Mouse (Mus musculus) forebrain, embryonic 16.5 days (tissue): ENCODE measurements at regions not wholly inside any gene's neighbourhood (a gene's known extent, or its start where the extent isn't known, plus 50 kb on each side); places are given as distances from the start of the nearest gene placed in this dataset.

Source experiments
- ATAC-seq: fragments of 200-750 bp; cut with Nextera tagmentation; 2 replicates; pipeline ENCODE4 v1.8.0; 2017; ENCODE audit warnings: mild to moderate bottlenecking, moderate library complexity
- H3K27ac ChIP-seq: fragments of 300-500 bp; sonication (generic); 2 replicates; pipeline ENCODE4 v1.5.1; 2014; ENCODE audit warnings: low read length, control low read depth
- H3K27me3 ChIP-seq: fragments of 300-500 bp; sonication (generic); replicated peaks from 2 replicates; pipeline ENCODE4 v1.6.1; 2014; ENCODE audit warnings: low read length; ENCODE audit not compliant: control insufficient read depth, insufficient read depth
- H3K36me3 ChIP-seq: fragments of 300-500 bp; sonication (generic); 2 replicates; pipeline ENCODE4 v1.6.1; 2014; ENCODE audit not compliant: control insufficient read depth, insufficient read depth
- H3K4me1 ChIP-seq: fragments of 300-500 bp; sonication (generic); replicated peaks from 2 replicates; pipeline ENCODE4 v1.6.1; 2014; ENCODE audit warnings: low read length; ENCODE audit not compliant: control insufficient read depth, insufficient read depth
- H3K4me2 ChIP-seq: fragments of 300-500 bp; sonication (generic); 2 replicates; pipeline ENCODE4 v1.6.1; 2014; ENCODE audit warnings: mild to moderate bottlenecking, low read length, control low read depth
- H3K4me3 ChIP-seq: fragments of 300-500 bp; sonication (generic); replicated peaks from 2 replicates; pipeline ENCODE4 v1.5.1; 2014; ENCODE audit warnings: mild to moderate bottlenecking, low read length, control low read depth
- H3K9ac ChIP-seq: fragments of 300-500 bp; sonication (generic); replicated peaks from 2 replicates; pipeline ENCODE4 v1.6.1; 2014; ENCODE audit warnings: low read depth, low read length, control low read depth
- H3K9me3 ChIP-seq: fragments of 300-500 bp; sonication (generic); 2 replicates; pipeline ENCODE4 v1.6.1; 2016; ENCODE audit warnings: low read length; ENCODE audit not compliant: control insufficient read depth
- WGBS: fragments of 180-500 bp; shearing (Covaris S2); extraction: QIAGEN DNeasy Blood & Tissue Kit; methylation state at CpG from one replicate; pipeline ENCODE4 v1.1.7; 2014; 5-methylcytosine and 5-hydroxymethylcytosine counted together

DNA sequence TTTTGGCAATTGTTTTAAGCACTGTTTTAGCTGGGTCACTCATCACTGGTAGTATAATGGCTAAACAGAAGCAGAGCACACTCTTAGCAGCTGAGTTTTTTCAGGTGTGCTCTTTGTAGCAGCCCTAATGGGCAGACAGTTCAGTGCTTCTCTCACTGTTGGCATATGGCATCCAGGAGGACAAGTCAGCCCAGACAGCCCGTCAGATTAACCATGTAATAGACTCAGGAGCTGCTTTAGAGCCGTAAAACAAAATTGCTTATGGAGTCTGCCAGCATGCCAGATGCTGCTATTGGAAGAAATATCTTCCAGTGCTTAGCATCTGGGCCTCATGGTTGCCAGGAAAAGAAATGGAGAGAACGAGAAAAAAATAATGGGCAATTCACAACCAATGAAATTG lies 835.7 kb upstream of the Nudt12 start:
- Histone ChIP-seq H3K4me1 (no peaks in the 10 kb centered on the region; the same call in 1 of the 2 replicates), H3K4me3 (no peak overlapping the region), H3K27ac (peak overlapping the region; percentile 2; the same call in 1 of the 2 replicates), H3K27me3 (no peaks in the 10 kb centered on the region), H3K9ac (no peak overlapping the region), H3K9me3 (no peaks in the 10 kb centered on the region), H3K4me2 (no peak overlapping the region), H3K36me3 (no peaks in the 10 kb centered on the region)
- peak; percentile 66 for ATAC-seq
- 47% methylated on average over 3 of the region's 3 CpGs for WGBS

DNA sequence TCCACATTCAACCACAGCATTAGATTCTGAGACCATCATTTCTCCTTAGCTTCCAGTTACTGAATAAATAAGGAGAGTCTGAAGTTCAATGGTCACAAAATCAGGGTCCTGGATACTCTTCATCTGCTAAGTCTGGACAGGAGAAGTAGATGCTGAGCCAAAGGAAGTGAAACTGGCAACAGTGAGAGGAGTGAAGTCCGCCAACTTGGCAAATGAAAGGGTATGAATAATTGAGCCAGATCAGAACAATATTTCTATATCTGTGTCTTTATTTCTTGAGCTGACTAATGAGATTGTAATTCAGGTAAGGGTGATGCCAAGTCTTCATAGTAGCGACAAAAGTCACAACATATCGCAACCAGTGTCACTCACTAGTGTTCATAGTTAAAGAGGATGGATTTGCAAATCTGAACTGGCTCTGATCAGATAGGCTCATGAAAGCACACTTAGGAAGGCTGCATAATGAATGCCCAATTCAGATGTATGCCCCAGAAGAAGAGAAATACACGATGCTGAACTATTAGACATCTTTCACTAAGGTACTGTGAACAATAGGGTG lies 832.2 kb upstream of the Nudt12 start:
- ATAC-seq: peak; percentile 79
- WGBS: 61% methylated on average over 4 of the region's 4 CpGs
- Histone ChIP-seq H3K36me3 (no peaks in the 10 kb centered on the region), H3K4me2 (no peak overlapping the region), H3K27me3 (no peaks in the 10 kb centered on the region), H3K4me3 (no peak overlapping the region), H3K27ac (no peak overlapping the region), H3K4me1 (no peaks in the 10 kb centered on the region; the same call in 1 of the 2 replicates), H3K9ac (no peak overlapping the region), H3K9me3 (no peaks in the 10 kb centered on the region)

DNA sequence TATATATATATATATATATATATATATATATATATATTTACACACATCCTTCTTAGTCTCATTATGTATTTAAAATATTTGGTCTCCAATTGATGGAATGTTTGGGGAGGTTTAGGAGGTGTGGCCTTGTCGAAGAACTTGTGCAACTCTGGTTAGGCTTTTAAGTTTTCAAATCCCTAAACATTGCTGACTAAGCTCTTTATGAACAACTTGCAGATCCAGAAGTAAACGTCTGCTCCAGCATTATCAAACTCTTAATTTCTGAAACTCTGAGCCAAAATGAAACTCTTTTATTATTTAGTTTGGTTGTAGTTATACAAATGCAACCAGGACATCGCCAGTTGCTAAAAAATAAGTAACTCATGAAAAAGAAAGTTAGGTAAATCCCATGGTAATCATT lies 792.7 kb upstream of the Nudt12 start:
- Histone ChIP-seq H3K4me3 (no peak overlapping the region), H3K4me1 (no peaks in the 10 kb centered on the region), H3K27ac (no peak overlapping the region), H3K4me2 (no peak overlapping the region), H3K27me3 (no peaks in the 10 kb centered on the region), H3K36me3 (no peaks in the 10 kb centered on the region), H3K9ac (no peak overlapping the region), H3K9me3 (no peaks in the 10 kb centered on the region)
- 85% methylated on average over 3 of the region's 3 CpGs for WGBS
- no peak for ATAC-seq

DNA sequence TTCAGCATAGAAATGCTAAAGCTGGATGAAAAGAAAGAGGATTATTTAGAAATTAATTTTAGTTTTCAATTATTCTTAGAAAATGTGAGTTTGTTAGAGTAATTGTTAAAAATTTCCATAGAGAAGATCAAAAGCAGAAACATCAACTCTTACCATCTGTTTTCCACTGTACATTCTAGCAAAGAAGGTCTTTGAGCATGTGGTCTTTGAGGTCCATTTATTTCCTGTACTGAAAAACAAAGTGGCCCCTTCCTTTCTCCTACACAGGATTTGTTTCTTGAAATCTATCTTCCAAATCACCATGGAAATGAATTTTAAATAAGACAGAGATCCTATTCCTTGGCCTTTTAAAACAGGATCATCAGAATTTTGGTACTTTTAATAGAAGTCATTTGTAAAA lies 780.3 kb upstream of the Nudt12 start:
- no peak overlapping the region for H3K4me2 ChIP-seq
- no peak for ATAC-seq
- no peaks in the 10 kb centered on the region for H3K4me1 ChIP-seq
- H3K27me3 ChIP-seq: no peaks in the 10 kb centered on the region
- no peak overlapping the region for H3K9ac ChIP-seq
- H3K27ac ChIP-seq: no peak overlapping the region
- no peak overlapping the region for H3K4me3 ChIP-seq
- H3K36me3 ChIP-seq: no peaks in the 10 kb centered on the region
- H3K9me3 ChIP-seq: no peaks in the 10 kb centered on the region

DNA sequence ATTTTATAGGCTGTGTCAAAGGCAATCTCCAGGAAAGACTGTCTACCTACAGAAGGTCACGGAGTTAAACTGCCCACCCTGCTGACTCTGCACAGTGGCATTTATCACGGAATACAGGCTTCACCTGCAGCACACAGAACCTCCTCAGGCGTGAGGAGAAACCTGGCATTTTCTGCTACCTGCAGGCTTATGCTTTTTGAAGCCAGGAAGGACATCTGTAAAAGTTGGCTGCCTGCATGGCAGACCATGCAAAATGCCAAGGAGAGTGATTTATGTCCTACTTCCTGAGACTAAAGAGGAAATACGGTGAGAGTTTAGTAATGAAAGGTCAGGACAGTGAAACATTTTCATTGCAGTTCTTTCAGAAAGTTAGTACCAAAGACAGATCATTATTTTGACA lies 779.6 kb upstream of the Nudt12 start:
- no peak overlapping the region for H3K4me2 ChIP-seq
- no peaks in the 10 kb centered on the region for H3K36me3 ChIP-seq
- 86% methylated on average over 4 of the region's 4 CpGs for WGBS
- no peak for ATAC-seq
- no peak overlapping the region for H3K4me3 ChIP-seq
- H3K4me1 ChIP-seq: no peaks in the 10 kb centered on the region
- H3K27ac ChIP-seq: no peak overlapping the region
- no peak overlapping the region for H3K9ac ChIP-seq
- no peaks in the 10 kb centered on the region for H3K27me3 ChIP-seq
- H3K9me3 ChIP-seq: no peaks in the 10 kb centered on the region

DNA sequence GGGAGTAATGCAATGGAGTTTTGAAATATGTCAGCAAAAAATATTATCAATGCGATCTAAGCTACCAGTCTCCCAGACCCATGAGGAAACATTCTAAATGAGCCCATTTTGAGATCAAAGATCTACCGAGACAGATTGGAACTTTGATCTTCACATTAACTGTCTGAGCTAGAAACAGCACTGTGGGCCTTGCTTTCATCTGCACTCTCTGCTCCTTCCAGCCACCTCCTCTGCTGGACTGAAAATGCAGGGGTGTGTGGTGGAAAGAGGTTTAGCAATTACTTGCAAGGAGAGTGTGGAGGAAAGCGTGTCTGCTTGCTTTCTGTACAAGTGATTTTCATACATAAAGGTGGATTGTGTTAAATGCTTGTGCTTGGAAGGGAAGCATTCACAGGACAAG lies 760.9 kb upstream of the Nudt12 start:
- H3K4me2 ChIP-seq: no peak overlapping the region
- H3K9me3 ChIP-seq: no peaks in the 10 kb centered on the region
- no peaks in the 10 kb centered on the region for H3K4me1 ChIP-seq
- WGBS: 57% methylated on average over 3 of the region's 3 CpGs
- no peaks in the 10 kb centered on the region for H3K36me3 ChIP-seq
- no peak overlapping the region for H3K9ac ChIP-seq
- H3K27me3 ChIP-seq: no peaks in the 10 kb centered on the region
- no peak for ATAC-seq
- H3K4me3 ChIP-seq: no peak overlapping the region
- no peak overlapping the region for H3K27ac ChIP-seq

DNA sequence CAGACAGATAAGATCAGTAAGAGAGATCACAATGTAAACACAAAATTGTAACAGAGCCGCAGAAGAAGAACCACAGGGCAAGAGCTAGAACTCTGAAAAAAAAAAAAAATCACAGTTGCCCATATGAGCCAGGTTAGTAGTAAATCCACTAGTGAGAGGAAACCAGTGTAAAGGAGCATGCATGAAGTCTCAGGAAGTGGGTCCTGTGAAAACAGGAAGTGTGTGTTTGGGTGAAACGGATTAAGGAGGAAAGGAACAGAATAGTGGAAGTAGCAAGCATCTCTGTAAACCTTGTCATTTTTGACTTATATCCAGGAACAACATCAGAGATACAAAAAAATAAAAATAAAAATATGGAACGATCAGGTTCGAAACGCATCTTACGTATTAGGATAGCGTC lies 753.4 kb upstream of the Nudt12 start:
- H3K36me3 ChIP-seq: no peaks in the 10 kb centered on the region
- no peak overlapping the region for H3K27ac ChIP-seq
- H3K9ac ChIP-seq: no peak overlapping the region
- H3K27me3 ChIP-seq: no peaks in the 10 kb centered on the region
- no peaks in the 10 kb centered on the region for H3K9me3 ChIP-seq
- ATAC-seq: no peak
- no peak overlapping the region for H3K4me3 ChIP-seq
- 97% methylated on average over 7 of the region's 7 CpGs for WGBS
- H3K4me1 ChIP-seq: no peaks in the 10 kb centered on the region
- no peak overlapping the region for H3K4me2 ChIP-seq

DNA sequence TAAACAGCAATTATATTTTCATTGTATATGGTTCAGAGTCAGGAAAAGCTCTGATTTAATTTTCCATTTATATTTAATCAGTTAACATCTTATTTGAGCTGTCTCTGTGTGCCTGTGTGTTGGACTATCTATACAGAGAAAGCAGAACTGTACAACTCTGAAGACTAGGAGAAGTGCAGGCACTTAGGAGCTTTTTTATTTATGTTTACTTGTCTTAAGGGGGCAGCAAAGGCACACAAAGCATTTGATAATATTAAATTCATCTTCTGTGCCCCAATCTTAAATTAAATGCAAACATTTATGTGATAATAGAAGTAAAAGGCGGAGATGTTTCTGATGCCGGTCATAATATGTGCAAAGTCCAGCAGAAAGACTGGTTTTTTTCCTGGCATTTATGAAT lies 751.3 kb upstream of the Nudt12 start:
- H3K27ac ChIP-seq: no peak overlapping the region
- H3K9me3 ChIP-seq: no peaks in the 10 kb centered on the region
- H3K4me3 ChIP-seq: no peak overlapping the region
- 63% methylated on average over 2 of the region's 2 CpGs for WGBS
- H3K4me1 ChIP-seq: no peaks in the 10 kb centered on the region
- H3K36me3 ChIP-seq: no peaks in the 10 kb centered on the region
- peak; percentile 71 for ATAC-seq
- no peak overlapping the region for H3K4me2 ChIP-seq
- H3K9ac ChIP-seq: no peak overlapping the region
- H3K27me3 ChIP-seq: no peaks in the 10 kb centered on the region

DNA sequence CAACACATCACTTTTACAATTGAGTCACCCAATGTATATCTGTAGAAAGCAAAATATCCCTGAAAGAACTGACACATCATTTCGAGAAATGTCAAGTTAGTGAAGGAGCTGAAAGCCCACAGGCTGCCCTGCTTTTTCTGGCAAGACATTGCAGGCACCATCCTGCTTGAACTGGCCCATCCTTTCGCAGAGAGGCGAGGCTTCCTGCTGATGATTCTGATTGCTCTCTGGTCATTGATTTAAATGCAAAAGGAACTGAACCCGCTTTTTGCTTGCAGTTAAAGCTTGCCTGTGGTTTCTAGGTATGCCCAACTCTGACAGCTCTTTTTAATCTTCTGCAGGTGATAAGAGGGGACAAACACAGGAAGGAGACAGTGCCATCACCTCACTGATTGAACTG lies 748.9 kb upstream of the Nudt12 start:
- 41% methylated on average over 4 of the region's 4 CpGs for WGBS
- Histone ChIP-seq H3K9me3 (no peaks in the 10 kb centered on the region), H3K9ac (no peak overlapping the region), H3K36me3 (no peaks in the 10 kb centered on the region), H3K27me3 (no peaks in the 10 kb centered on the region), H3K4me2 (no peak overlapping the region), H3K4me3 (no peak overlapping the region), H3K27ac (no peak overlapping the region), H3K4me1 (no peaks in the 10 kb centered on the region)
- ATAC-seq: no peak

DNA sequence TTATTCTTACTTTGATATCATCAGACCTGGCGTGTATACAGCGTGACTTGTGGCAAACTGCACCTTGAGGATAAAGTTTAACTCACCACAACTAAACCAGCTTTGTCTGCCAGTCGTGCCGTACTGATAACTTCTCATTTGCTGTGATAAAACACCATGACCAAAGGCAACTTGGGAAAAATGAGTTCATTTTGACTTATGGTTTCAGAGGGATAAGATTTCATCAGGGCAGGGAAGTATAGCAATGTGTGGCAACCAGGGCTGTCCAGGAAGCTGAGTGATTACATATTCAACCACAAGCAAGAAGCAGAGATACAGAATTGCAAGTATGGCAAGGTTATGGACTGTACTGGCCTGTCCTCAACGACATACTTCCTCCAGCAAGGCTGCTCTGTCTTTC lies 747.7 kb upstream of the Nudt12 start:
- H3K4me2 ChIP-seq: no peak overlapping the region
- 87% methylated on average over 5 of the region's 5 CpGs for WGBS
- no peak overlapping the region for H3K4me3 ChIP-seq
- H3K9me3 ChIP-seq: no peaks in the 10 kb centered on the region
- H3K4me1 ChIP-seq: no peaks in the 10 kb centered on the region
- no peaks in the 10 kb centered on the region for H3K27me3 ChIP-seq
- no peak overlapping the region for H3K9ac ChIP-seq
- ATAC-seq: no peak
- H3K27ac ChIP-seq: no peak overlapping the region
- H3K36me3 ChIP-seq: no peaks in the 10 kb centered on the region
